Mouse (Mus musculus): ENCODE measurements at regions not wholly inside any gene's neighbourhood (a gene's known extent, or its start where the extent isn't known, plus 50 kb on each side); places are given as distances from the start of the nearest gene placed in this dataset.
A peak's percentile ranks its signal among the peaks of the same experiment; 100 is the strongest.

DNA sequence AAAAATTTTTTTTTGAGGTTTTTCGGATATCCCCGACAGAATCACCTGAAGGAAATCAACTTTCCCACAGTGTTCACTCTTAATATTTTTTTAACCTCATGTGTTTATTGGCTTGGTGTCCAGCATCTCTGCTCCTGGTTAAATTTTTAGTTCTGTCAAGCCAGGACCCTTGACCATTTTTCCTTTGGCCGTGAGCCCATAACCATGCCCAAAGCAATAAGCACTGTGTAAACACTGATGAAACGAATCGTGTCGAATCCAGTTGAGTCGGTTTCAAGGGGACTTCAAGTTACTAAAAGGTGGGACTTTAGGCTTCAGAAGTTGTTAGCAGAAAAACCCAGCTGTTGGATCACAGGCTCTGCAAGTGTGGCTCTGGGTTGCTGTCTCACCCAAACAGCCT is 117.0 kb upstream of the Spdye4c start:
- DNase-seq (ENCODE audit: low spot score) = no peak

DNA sequence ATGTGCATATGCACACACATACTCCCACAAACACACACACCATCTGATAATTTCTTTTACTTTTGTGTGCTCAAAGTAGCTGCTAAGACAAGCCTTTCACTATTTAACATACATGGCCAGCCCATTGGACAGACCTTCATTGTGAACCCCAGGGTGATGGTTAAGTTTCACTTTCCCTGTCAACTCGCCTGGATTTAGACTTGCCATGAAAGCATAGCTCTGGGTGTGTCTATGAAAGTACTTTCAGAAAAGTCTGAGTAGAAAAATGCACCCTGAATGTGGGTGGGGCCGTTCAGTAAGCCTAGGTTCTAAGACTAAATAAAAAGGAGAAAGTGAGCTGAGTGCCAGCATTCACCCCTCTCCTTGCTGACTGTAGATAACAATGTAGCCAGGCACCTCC is 113.8 kb upstream of the Spdye4c start:
- DNase-seq (ENCODE audit: low spot score) = no peak

DNA sequence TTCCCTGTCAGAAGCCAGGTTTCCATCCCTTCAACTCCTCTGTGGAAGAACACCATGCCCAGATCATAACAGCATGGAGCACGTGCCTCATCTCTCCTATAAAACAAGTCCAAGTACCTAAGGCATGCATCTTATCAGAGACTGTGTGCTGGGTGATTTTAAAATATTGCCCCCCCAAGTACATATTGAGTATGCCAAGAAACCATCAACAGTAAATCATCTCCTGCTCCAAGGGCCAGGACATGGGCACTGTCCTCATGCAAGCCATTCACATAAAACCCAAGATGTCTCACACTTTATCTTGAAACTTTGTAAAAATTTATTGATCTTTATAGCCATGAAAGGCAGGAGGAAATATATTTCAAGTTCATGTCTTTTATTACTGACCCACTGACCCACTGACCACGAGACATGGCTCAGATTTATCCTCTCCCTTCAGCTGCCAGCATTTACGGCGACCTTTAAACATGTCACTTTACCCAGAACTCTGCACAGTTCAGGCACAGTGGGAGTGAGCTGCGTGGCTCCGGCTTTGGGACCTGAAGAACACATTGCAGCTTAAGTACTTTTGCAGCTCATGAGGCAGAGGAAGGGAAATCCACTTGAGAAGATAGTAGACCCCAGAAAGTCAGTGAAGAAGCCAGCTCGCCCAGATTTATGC is 99.7 kb upstream of the Spdye4c start:
- no peak for DNase-seq (ENCODE audit: low spot score)

- no peak for DNase-seq (ENCODE audit: low spot score)
Observed at GRCm38 (mm10) chr2:128493871-128494270, 97.1 kb upstream of the Spdye4c start.

- no peak for DNase-seq (ENCODE audit: low spot score)
Observed at GRCm38 (mm10) chr2:128497891-128498290, 93.1 kb upstream of the Spdye4c start.

GRCm38 (mm10) chr2:128498611-128499010 is 92.4 kb upstream of the Spdye4c start:
- no peak for DNase-seq (ENCODE audit: low spot score)

- no peak for DNase-seq (ENCODE audit: low spot score)
Observed at GRCm38 (mm10) chr2:128499575-128500184, 91.3 kb upstream of the Spdye4c start.

DNA sequence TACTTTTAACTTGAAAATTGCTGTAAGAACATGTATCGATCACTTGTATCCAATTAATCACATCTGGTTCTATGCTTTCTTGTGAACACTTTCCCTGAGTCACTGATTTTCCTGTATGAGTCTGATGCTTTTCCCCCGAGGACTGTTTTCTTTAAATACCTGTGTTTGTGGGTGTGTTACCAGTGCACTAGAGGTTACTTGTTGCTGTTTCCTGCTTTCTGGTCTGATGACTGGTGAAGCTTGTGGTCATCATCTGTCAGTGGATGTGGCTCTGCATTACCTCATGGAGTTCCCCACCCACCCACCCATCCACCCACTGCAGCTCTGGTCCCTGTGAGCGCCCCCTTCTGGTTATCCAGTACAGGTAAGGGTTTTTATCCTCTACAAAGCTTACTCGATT is 88.3 kb upstream of the Spdye4c start:
- no peak for DNase-seq (ENCODE audit: low spot score)

- peak; percentile 40 for DNase-seq (ENCODE audit: low spot score)
Observed at GRCm38 (mm10) chr2:128503136-128503935, 87.7 kb upstream of the Spdye4c start.

GRCm38 (mm10) chr2:128507591-128508243 is 83.3 kb upstream of the Spdye4c start:
- peak; percentile 68 for DNase-seq (ENCODE audit: low spot score)

- DNase-seq (ENCODE audit: low spot score) = no peak
Observed at GRCm38 (mm10) chr2:128508244-128508605, 82.8 kb upstream of the Spdye4c start.

DNA sequence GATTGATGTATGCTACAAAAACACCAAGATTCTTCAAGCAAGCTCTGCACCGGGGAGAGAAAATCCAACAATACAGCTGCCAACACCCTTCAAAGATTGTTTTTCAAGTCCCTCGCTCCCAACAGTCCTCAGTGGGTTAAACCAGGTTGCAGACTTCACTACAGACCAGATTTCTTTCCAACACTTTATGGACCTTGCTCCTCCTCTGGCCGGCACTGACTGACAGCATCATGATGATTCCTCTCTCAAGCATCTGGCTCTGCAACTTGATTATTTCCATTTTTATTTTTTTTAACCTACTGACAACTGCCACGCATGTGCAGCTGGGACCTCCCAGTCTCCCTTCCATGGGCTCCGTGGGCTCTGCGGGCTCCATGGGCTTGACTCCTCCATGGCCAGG is 79.7 kb upstream of the Spdye4c start:
- DNase-seq (ENCODE audit: low spot score) = no peak

DNA sequence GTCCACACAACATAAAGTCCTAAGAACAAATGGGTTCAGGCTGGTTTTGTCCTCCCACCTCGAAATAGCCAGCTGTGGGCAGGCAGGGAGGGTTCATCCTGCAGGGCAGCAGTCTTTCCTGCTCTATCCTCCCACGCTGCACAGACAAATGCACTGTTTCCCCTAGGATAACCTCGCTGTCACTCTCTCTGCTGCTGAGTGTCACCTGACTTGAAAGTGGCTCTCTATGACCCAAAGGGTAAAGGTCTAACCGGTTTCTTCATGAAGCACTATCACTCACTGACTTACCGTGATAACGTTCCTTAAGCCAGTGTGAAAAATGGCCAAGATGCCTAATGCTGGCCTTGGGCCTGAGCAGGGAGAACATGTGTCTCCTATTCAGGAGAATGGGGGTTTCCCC is 78.2 kb upstream of the Spdye4c start:
- DNase-seq (ENCODE audit: low spot score) = no peak

- no peak for DNase-seq (ENCODE audit: low spot score)
Observed at GRCm38 (mm10) chr2:128514463-128515290, 76.3 kb upstream of the Spdye4c start.

- DNase-seq (ENCODE audit: low spot score) = no peak
Observed at GRCm38 (mm10) chr2:128515701-128516100, 75.3 kb upstream of the Spdye4c start.

DNA sequence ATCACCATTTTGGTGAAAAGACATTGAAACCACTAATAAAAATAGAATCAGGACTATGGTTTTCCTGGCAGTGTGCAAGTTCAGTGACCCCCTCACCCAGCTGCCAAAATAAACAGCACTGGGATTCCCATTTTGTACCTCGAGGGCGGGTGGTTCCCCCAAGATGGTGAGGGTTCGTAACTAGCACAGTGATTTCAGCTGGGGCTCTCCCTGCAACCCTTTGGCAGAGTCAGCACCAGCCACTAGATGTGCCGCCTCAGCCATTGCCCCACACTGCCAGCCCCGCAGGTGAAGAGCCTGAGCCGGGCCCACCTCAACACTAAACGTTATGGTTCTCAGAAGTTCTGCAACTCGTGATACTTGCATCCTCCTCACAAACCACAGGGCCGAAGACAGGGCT is 74.3 kb upstream of the Spdye4c start:
- DNase-seq (ENCODE audit: low spot score) = no peak

- no peak for DNase-seq (ENCODE audit: low spot score)
Observed at GRCm38 (mm10) chr2:128518142-128518541, 72.9 kb upstream of the Spdye4c start.

DNA sequence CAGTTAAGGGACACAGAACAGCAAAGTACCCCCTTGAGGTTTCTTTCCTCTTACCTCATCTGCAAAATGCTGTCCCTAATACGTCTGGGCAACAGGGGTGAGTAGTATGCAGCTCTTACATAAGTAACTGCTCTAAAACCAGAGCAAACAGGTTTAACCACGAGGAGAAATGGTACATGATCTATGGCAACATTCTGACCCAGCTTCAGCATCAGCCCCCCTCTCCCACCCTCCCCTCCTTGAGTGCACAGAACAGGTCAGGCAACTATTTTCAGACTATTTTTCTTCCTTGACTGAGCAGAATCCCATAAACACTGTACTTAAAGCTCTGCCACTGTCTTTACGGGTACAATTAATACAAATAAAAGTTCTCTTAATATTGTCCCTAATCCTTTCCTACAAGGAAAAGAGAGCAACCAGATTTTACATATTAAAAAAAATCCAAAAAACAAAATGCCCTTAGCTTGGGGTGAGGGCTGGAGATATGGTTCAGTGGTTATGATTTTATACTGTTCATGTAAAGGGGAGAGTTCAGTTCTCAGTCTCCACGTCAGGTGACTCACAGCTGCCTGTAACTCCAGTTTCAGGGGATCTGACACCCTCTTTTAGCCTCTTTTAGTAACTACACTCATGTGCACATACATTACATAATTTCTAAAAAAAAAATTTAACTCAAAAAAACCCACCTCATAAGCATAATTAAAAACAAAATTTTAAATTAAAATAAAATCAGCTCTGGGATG is 69.1 kb upstream of the Spdye4c start:
- DNase-seq (ENCODE audit: low spot score) = no peak

DNA sequence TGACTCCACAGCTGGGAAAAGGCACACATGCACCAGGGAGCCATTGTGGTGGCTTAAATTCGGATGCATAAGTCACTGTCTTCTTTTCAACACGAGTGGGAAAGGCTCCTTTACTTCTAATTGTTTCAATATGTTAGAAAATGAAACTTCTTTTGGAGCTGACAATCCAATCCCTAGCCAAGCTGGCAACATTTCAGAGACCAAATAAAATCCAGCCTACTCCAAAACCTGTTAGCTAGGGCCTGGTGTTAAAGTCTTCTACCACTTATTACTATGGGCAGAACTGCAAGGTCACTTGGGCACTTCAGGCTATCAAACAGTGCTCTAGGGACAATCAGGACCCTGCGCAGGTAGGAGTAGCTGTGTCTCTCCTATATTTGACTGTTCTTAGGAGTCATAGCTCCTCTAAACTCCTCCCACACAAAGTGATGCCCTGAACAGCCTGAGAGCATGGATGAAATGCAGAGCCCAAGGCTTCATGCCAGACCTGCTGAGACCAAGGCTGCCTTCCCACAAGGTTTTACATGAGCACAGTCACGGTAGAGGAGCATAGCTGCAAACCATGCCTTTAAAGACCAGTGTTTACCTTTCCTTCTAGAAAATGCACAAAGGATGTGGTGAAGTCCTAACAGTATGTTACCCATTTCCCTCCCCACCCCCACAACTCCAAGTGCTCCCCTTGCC is 67.4 kb upstream of the Spdye4c start:
- peak; percentile 47 for DNase-seq (ENCODE audit: low spot score)

- DNase-seq (ENCODE audit: low spot score) = no peak
Observed at GRCm38 (mm10) chr2:128526100-128526499, 64.9 kb upstream of the Spdye4c start.

Data from heart, adult 8-10 months (tissue).